Mouse (Mus musculus): ENCODE data around the gene Alpk1.

Alpk1 gene

GRCm38 (mm10) chr3:127696541-127696940 is 83.8 kb downstream of the Alpk1 start:
- in situ Hi-C loops (cut with MboI, MseI), result no loop called here

GRCm38 (mm10) chr3:127694802-127695771 is 85.2 kb downstream of the Alpk1 start:
- in situ Hi-C loops (cut with MboI, MseI), result no loop called here

- in situ Hi-C loops (cut with MboI, MseI), result no loop called here
Measured at GRCm38 (mm10) chr3:127691230-127691629, 89.1 kb downstream of the Alpk1 start.

GRCm38 (mm10) chr3:127679703-127680102 is 100.6 kb downstream of the Alpk1 start:
- in situ Hi-C loops (cut with MboI, MseI), result no loop called here

GRCm38 (mm10) chr3:127661646-127662531 is 118.4 kb downstream of the Alpk1 start:
- in situ Hi-C loops (cut with MboI, MseI), result no loop called here

- in situ Hi-C loops (cut with MboI, MseI), result no loop called here
Measured at GRCm38 (mm10) chr3:127660712-127661111, 119.6 kb downstream of the Alpk1 start.

- in situ Hi-C loops (cut with MboI, MseI), result no loop called here
Measured at GRCm38 (mm10) chr3:127651742-127652653, 128.3 kb downstream of the Alpk1 start.

GRCm38 (mm10) chr3:127646156-127646825 is 134.0 kb downstream of the Alpk1 start:
- in situ Hi-C loops (cut with MboI, MseI), result loop anchor here (25.0 kb wide), 1 partner anchor 1566 kb away; no protein-coding TSS in a partner anchor

GRCm38 (mm10) chr3:127642211-127642610 is 138.1 kb downstream of the Alpk1 start:
- in situ Hi-C loops (cut with MboI, MseI), result loop anchor here (25.0 kb wide), 1 partner anchor 1570 kb away; no protein-coding TSS in a partner anchor

- in situ Hi-C loops (cut with MboI, MseI), result loop anchor here (25.0 kb wide), 1 partner anchor 1571 kb away; no protein-coding TSS in a partner anchor
Measured at GRCm38 (mm10) chr3:127640762-127641700, 139.3 kb downstream of the Alpk1 start.

GRCm38 (mm10) chr3:127639875-127640761 is 140.2 kb downstream of the Alpk1 start:
- in situ Hi-C loops (cut with MboI, MseI), result loop anchor here (10.0 to 25.0 kb wide), 2 partner anchors 1025 to 1572 kb away; no protein-coding TSS in a partner anchor

GRCm38 (mm10) chr3:127634984-127635349 is 145.4 kb downstream of the Alpk1 start:
- in situ Hi-C loops (cut with MboI, MseI), result loop anchor here (10.0 to 25.0 kb wide), 2 partner anchors 1020 to 1577 kb away; no protein-coding TSS in a partner anchor

GRCm38 (mm10) chr3:127634101-127634983 is 146.0 kb downstream of the Alpk1 start:
- in situ Hi-C loops (cut with MboI, MseI), result loop anchor here (10.0 to 25.0 kb wide), 2 partner anchors 1020 to 1578 kb away; no protein-coding TSS in a partner anchor

- in situ Hi-C loops (cut with MboI, MseI), result loop anchor here (10.0 to 25.0 kb wide), 2 partner anchors 1019 to 1579 kb away; no protein-coding TSS in a partner anchor
Measured at GRCm38 (mm10) chr3:127633080-127634032, 147.0 kb downstream of the Alpk1 start, which contains the start of gene Neurog2. TSS of gene Neurog2 (plus strand) at chr3:127633135.

GRCm38 (mm10) chr3:127632531-127632930 is 147.8 kb downstream of the Alpk1 start:
- in situ Hi-C loops (cut with MboI, MseI), result loop anchor here (10.0 to 25.0 kb wide), 2 partner anchors 1018 to 1580 kb away; no protein-coding TSS in a partner anchor
